Comparison of ENCODE assay signal across 15 mouse cellular contexts in the genomic region with DNA sequence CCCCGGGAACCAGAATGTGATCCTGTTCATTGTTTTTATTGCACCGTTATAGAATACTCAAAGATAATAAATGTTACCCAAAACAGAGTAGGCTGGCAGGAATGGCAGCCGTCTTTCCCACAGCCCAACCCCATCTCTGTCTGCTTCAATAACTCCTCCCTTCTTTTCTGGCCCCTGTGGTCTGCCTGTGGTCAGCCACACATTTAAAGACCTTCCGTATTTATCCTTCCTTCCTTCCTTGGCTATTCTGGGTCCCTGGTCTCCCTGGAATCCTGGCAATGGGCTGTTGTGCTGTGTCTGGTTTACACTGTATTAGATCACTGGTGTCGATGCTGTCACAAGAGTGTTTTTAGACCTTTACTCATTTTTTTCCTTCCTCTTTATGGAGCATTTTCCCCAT.
"Had no signal": no experiment of that assay in that cellular context is flagged by ENCODE, and none has a peak within 500 bp of the region (broad histone marks: within the 10 kb centered on the region; RNA-seq: fewer than 3 reads in every experiment).

No protein-coding gene starts in this region.

- H3K4me3 ChIP-seq: layer of hippocampus, adult 2 months; left cerebral cortex, adult 2 months; liver, embryonic 13.5 days had no signal

- H3K4me2 ChIP-seq: liver, embryonic 13.5 days; midbrain, embryonic 11.5 days had no signal

- H3K9me3 ChIP-seq: liver, embryonic 13.5 days had no signal

- ATAC-seq: intestine, postnatal 0 days had no signal

- H3K9ac ChIP-seq: liver, embryonic 13.5 days had no signal

- H3K36me3 ChIP-seq: liver, embryonic 13.5 days had no signal

- H3K27ac ChIP-seq: layer of hippocampus, adult 2 months; left cerebral cortex, adult 2 months; liver, embryonic 13.5 days; macrophage had no signal

- DNase-seq: kidney, adult 2 months; kidney, postnatal 10 days; kidney, postnatal 4 days; layer of hippocampus, postnatal 36 days; liver, embryonic 13.5 days; lung, adult 2 months; midbrain, embryonic 14.5 days; spleen, adult 18-20 months; thymus, adult 18-20 months; thymus, postnatal 36 days had no signal

- H3K27me3 ChIP-seq: liver, embryonic 13.5 days had no signal
